Mouse (Mus musculus) cerebellum, adult 2 months (tissue): ENCODE results near the gene Mrps21.

Source experiments
- CTCF ChIP-seq: fragments of 200-500 bp; IDR thresholded peaks from 2 replicates; pipeline ENCODE4 v1.5.1; 2011; ENCODE audit warnings: low read depth, mild to moderate bottlenecking, control low read depth, low read length, moderate library complexity, borderline replicate concordance; ENCODE audit not compliant: insufficient read depth
- POLR2A ChIP-seq: fragments of 200-500 bp; IDR thresholded peaks from 2 replicates; pipeline ENCODE4 v1.6.1; 2011; ENCODE audit warnings: low read length, control low read depth, borderline replicate concordance; ENCODE audit not compliant: insufficient read depth

DNA sequence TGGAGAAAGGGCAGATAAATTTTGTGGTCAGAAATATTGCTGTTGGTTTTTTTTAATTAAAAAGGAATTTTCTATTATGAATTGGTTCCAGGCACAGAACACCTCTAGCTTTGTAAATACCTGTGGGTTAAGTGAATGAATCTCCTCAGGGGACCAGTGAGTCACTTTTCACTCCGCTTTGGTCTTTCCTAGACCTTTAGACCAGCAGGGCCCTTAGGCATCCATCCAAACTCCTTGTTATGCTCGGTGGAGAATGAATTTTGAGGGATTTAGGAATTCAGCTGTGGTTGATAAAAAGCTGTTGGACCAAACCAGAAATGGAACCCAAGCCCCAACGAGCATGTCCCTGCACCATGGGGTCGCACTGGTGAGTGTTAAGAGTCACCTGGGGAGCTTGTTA is 36.3 kb upstream of the Mrps21 start:
- TF ChIP-seq CTCF (no peak), POLR2A (no peak)
